Mouse (Mus musculus): ENCODE data around the gene Cmtm5. TPM values are rescaled to one million over a fixed set of nuclear protein-coding genes. Genes with fewer than 3 reads are reported as not detected.
"Not testable (repeated sequence)": the region's sequence is repeated elsewhere in the genome, so short reads cannot be mapped to it uniquely, and the experiment has no call there.

Cmtm5 gene
- polyA plus RNA-seq, 1 experiment: not detected

GRCm38 (mm10) chr14:54965044-54965443 is 29.0 kb downstream of the Cmtm5 start:
- H3K27me3 ChIP-seq (ENCODE audit: control insufficient read depth, insufficient read depth, insufficient read length): peaks cover 55% of the 10 kb centered on the region
- TF ChIP-seq MAX (IDR thresholded peaks at IDR 0.05): no peak
- no peak for TF ChIP-seq MYOG (IDR thresholded peaks at IDR 0.05; ENCODE audit: control insufficient read depth, extremely low read depth, insufficient read length)
- no peak for TF ChIP-seq FOSL1 (IDR thresholded peaks at IDR 0.05; ENCODE audit: insufficient read depth, low read length, poor library complexity, severe bottlenecking)
- no peak for TF ChIP-seq MYOD1 (IDR thresholded peaks at IDR 0.05; ENCODE audit: control insufficient read depth, insufficient read length, low read depth)
- no peak for TF ChIP-seq CTCF (IDR thresholded peaks at IDR 0.05; ENCODE audit: control insufficient read depth, insufficient read depth, insufficient read length)
- TF ChIP-seq USF1 (IDR thresholded peaks at IDR 0.05; ENCODE audit: low read depth): no peak
- no peak for TF ChIP-seq CEBPB (IDR thresholded peaks at IDR 0.05; ENCODE audit: low read depth)

DNA sequence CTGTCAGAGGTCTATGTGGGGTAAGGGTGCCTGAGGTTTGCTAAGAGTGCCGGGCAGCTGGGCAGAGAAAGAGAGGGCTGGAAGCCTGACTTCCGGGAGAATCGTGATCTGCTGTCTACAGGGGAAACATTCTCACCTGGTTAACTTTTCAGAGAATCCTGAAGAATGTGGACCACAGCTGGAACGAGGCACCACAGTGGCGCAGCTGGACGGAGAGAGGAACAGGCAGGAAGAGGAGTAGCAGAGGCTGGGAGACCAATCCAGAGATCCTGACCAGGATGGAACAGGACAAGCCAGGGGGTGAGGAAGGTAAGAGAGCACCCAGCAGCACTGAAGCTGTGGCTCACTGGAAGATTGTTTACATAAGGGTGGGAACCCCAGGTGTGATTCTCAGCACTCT is 29.6 kb downstream of the Cmtm5 start:
- Histone ChIP-seq H3K27me3 (ENCODE audit: control insufficient read depth, insufficient read depth, insufficient read length) (peaks cover 61% of the 10 kb centered on the region), H3K4me3 (ENCODE audit: insufficient read depth, poor library complexity, severe bottlenecking) (no peak overlapping the region), H3K36me3 (ENCODE audit: control insufficient read depth, insufficient read depth) (no peaks in the 10 kb centered on the region), H3K79me3 (ENCODE audit: low read depth) (no peaks in the 10 kb centered on the region), H3K79me2 (ENCODE audit: control insufficient read depth, insufficient read depth) (no peaks in the 10 kb centered on the region), H3ac (ENCODE audit: control insufficient read depth, insufficient read length, low read depth) (no peak overlapping the region)
- TF ChIP-seq FOSL1 (IDR thresholded peaks at IDR 0.05; ENCODE audit: insufficient read depth, low read length, poor library complexity, severe bottlenecking): no peak
- no peak for TF ChIP-seq MAX (IDR thresholded peaks at IDR 0.05)
- no peak for TF ChIP-seq CTCF (IDR thresholded peaks at IDR 0.05; ENCODE audit: control insufficient read depth, insufficient read depth, insufficient read length)
- TF ChIP-seq CEBPB (IDR thresholded peaks at IDR 0.05; ENCODE audit: low read depth): no peak
- no peak for TF ChIP-seq USF1 (IDR thresholded peaks at IDR 0.05; ENCODE audit: low read depth)
- no peak for TF ChIP-seq MYOG (IDR thresholded peaks at IDR 0.05; ENCODE audit: control insufficient read depth, extremely low read depth, insufficient read length)
- no peak for TF ChIP-seq MYOD1 (IDR thresholded peaks at IDR 0.05; ENCODE audit: control insufficient read depth, insufficient read length, low read depth)

More at GRCm38 (mm10) chr14:54965044-54965443, 29.0 kb downstream of the Cmtm5 start:
- H3K79me3 ChIP-seq (ENCODE audit: low read depth): no peaks in the 10 kb centered on the region
- no peaks in the 10 kb centered on the region for H3K79me2 ChIP-seq (ENCODE audit: control insufficient read depth, insufficient read depth)
- no peaks in the 10 kb centered on the region for H3K36me3 ChIP-seq (ENCODE audit: control insufficient read depth, insufficient read depth)
- H3ac ChIP-seq (ENCODE audit: control insufficient read depth, insufficient read length, low read depth): no peak overlapping the region
- no peak overlapping the region for H3K4me3 ChIP-seq (ENCODE audit: insufficient read depth, poor library complexity, severe bottlenecking)

DNA sequence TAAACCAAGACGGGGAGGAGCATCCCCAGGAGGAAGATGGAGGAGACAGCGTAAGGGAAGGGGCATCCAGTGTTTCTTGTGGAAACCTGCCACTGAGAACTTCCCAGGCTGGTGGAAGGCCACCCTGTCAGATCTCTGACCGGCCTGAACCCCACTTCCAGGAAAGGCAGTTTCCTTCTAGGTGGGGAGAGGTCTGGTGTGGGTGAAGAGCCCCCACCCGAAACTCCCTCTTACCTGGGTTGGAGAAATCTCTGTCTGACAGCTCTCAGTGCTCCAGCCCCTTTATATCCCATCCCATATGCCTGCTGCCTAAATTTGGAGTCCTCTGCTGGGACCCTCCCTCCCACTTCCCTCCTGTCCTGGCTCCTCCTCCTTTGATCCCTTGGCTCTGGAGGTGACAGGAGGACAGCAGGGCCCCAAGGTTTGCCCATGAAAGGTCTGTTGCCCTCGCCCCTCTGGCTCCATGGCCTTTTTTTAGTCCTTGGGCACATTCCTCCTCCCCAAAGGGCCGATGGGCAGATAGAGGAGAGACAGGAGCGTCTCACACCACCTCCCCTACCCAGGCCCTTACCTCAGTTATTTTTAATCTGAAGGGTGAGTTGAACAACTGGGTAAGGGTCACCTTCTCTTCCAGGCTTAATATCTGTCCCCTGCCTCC is 30.4 kb downstream of the Cmtm5 start, which contains the start of gene Myh6:
Gene Myh6 (minus strand): TSS at position 608 of the 658 bp plus-strand sequence.
- no peaks in the 10 kb centered on the region for H3K36me3 ChIP-seq (ENCODE audit: control insufficient read depth, insufficient read depth)
- H3K27me3 ChIP-seq (ENCODE audit: control insufficient read depth, insufficient read depth, insufficient read length): peaks cover 65% of the 10 kb centered on the region
- H3K79me3 ChIP-seq (ENCODE audit: low read depth): no peaks in the 10 kb centered on the region
- no peak within 1 kb of the TSS for H3ac ChIP-seq (ENCODE audit: control insufficient read depth, insufficient read length, low read depth)
- no peak within 1 kb of the TSS for H3K4me3 ChIP-seq (ENCODE audit: insufficient read depth, poor library complexity, severe bottlenecking)
- no peaks in the 10 kb centered on the region for H3K79me2 ChIP-seq (ENCODE audit: control insufficient read depth, insufficient read depth)
- TF ChIP-seq FOSL1 (IDR thresholded peaks at IDR 0.05; ENCODE audit: insufficient read depth, low read length, poor library complexity, severe bottlenecking) (no peak), MYOG (IDR thresholded peaks at IDR 0.05; ENCODE audit: control insufficient read depth, extremely low read depth, insufficient read length) (no peak), CEBPB (IDR thresholded peaks at IDR 0.05; ENCODE audit: low read depth) (no peak), USF1 (IDR thresholded peaks at IDR 0.05; ENCODE audit: low read depth) (no peak), MAX (IDR thresholded peaks at IDR 0.05) (no peak), CTCF (IDR thresholded peaks at IDR 0.05; ENCODE audit: control insufficient read depth, insufficient read depth, insufficient read length) (no peak), MYOD1 (IDR thresholded peaks at IDR 0.05; ENCODE audit: control insufficient read depth, insufficient read length, low read depth) (no peak)

GRCm38 (mm10) chr14:54967874-54968273 is 31.8 kb downstream of the Cmtm5 start:
- Histone ChIP-seq H3ac (ENCODE audit: control insufficient read depth, insufficient read length, low read depth) (no peak overlapping the region), H3K79me3 (ENCODE audit: low read depth) (no peaks in the 10 kb centered on the region), H3K36me3 (ENCODE audit: control insufficient read depth, insufficient read depth) (no peaks in the 10 kb centered on the region), H3K27me3 (ENCODE audit: control insufficient read depth, insufficient read depth, insufficient read length) (peaks cover 70% of the 10 kb centered on the region), H3K4me3 (ENCODE audit: insufficient read depth, poor library complexity, severe bottlenecking) (no peak overlapping the region), H3K79me2 (ENCODE audit: control insufficient read depth, insufficient read depth) (no peaks in the 10 kb centered on the region)
- no peak for TF ChIP-seq MYOD1 (IDR thresholded peaks at IDR 0.05; ENCODE audit: control insufficient read depth, insufficient read length, low read depth)
- TF ChIP-seq MAX (IDR thresholded peaks at IDR 0.05): no peak
- no peak for TF ChIP-seq CTCF (IDR thresholded peaks at IDR 0.05; ENCODE audit: control insufficient read depth, insufficient read depth, insufficient read length)
- TF ChIP-seq CEBPB (IDR thresholded peaks at IDR 0.05; ENCODE audit: low read depth): no peak
- no peak for TF ChIP-seq MYOG (IDR thresholded peaks at IDR 0.05; ENCODE audit: control insufficient read depth, extremely low read depth, insufficient read length)
- no peak for TF ChIP-seq USF1 (IDR thresholded peaks at IDR 0.05; ENCODE audit: low read depth)
- no peak for TF ChIP-seq FOSL1 (IDR thresholded peaks at IDR 0.05; ENCODE audit: insufficient read depth, low read length, poor library complexity, severe bottlenecking)

DNA sequence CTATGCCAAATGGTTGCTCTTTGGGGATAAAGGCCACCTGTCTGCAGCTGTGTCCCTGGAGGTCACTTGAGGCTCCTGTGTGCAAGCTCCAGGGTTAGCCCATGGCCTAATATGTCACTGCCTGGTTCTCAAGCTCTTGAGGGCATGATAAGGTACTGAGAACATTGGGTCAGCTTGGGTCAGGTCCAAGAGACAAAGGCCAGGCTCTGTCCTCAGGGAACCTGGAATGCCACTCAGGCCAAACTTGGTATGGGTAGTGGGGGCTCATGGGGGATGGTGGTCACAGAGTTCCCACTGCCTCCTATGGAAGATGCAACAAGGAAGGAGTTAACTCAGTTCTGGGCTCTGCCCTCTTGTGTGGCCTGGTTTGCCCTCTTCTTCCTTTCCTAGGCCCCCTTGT is 32.3 kb downstream of the Cmtm5 start:
- H3K79me2 ChIP-seq (ENCODE audit: control insufficient read depth, insufficient read depth): no peaks in the 10 kb centered on the region
- TF ChIP-seq MAX (IDR thresholded peaks at IDR 0.05) (no peak), CEBPB (IDR thresholded peaks at IDR 0.05; ENCODE audit: low read depth) (no peak), MYOD1 (IDR thresholded peaks at IDR 0.05; ENCODE audit: control insufficient read depth, insufficient read length, low read depth) (no peak), CTCF (IDR thresholded peaks at IDR 0.05; ENCODE audit: control insufficient read depth, insufficient read depth, insufficient read length) (no peak), USF1 (IDR thresholded peaks at IDR 0.05; ENCODE audit: low read depth) (no peak), MYOG (IDR thresholded peaks at IDR 0.05; ENCODE audit: control insufficient read depth, extremely low read depth, insufficient read length) (no peak), FOSL1 (IDR thresholded peaks at IDR 0.05; ENCODE audit: insufficient read depth, low read length, poor library complexity, severe bottlenecking) (no peak)
- peaks cover 70% of the 10 kb centered on the region for H3K27me3 ChIP-seq (ENCODE audit: control insufficient read depth, insufficient read depth, insufficient read length)
- H3K36me3 ChIP-seq (ENCODE audit: control insufficient read depth, insufficient read depth): no peaks in the 10 kb centered on the region
- H3K79me3 ChIP-seq (ENCODE audit: low read depth): no peaks in the 10 kb centered on the region
- H3ac ChIP-seq (ENCODE audit: control insufficient read depth, insufficient read length, low read depth): no peak overlapping the region
- no peak overlapping the region for H3K4me3 ChIP-seq (ENCODE audit: insufficient read depth, poor library complexity, severe bottlenecking)

GRCm38 (mm10) chr14:54972786-54973185 is 36.7 kb downstream of the Cmtm5 start:
- peaks cover 54% of the 10 kb centered on the region for H3K27me3 ChIP-seq (ENCODE audit: control insufficient read depth, insufficient read depth, insufficient read length)
- not testable (repeated sequence) for H3K79me3 ChIP-seq (ENCODE audit: low read depth); H3ac ChIP-seq (ENCODE audit: control insufficient read depth, insufficient read length, low read depth); H3K79me2 ChIP-seq (ENCODE audit: control insufficient read depth, insufficient read depth); H3K4me3 ChIP-seq (ENCODE audit: insufficient read depth, poor library complexity, severe bottlenecking); H3K36me3 ChIP-seq (ENCODE audit: control insufficient read depth, insufficient read depth)

Measured in C2C12 (cell line).